Mouse (Mus musculus) megakaryocyte, embryonic 14.5 days (primary cell): ENCODE results near the gene Tbck.

ENCODE experiments used
- FLI1 ChIP-seq: IDR thresholded peaks from 2 replicates; pipeline ENCODE4 v1.6.1; 2012; ENCODE audit warnings: low read length, inconsistent platforms, mixed read lengths
- GATA1 ChIP-seq: IDR thresholded peaks from 3 replicates; pipeline ENCODE4 v1.6.1; 2012; ENCODE audit warnings: mixed read lengths, low read length, inconsistent platforms, borderline replicate concordance

GRCm38 (mm10) chr3:132866984-132867383, 183.0 kb downstream of the Tbck start:
- TF ChIP-seq GATA1 (no peak), FLI1 (no peak)
